Mouse (Mus musculus): ENCODE results near the gene Rnf135. TPM values are rescaled to one million over a fixed set of nuclear protein-coding genes. Genes with fewer than 3 reads are reported as not detected.

Gene Rnf135
- polyA plus RNA-seq, 1 experiment = 2.1 TPM

DNA sequence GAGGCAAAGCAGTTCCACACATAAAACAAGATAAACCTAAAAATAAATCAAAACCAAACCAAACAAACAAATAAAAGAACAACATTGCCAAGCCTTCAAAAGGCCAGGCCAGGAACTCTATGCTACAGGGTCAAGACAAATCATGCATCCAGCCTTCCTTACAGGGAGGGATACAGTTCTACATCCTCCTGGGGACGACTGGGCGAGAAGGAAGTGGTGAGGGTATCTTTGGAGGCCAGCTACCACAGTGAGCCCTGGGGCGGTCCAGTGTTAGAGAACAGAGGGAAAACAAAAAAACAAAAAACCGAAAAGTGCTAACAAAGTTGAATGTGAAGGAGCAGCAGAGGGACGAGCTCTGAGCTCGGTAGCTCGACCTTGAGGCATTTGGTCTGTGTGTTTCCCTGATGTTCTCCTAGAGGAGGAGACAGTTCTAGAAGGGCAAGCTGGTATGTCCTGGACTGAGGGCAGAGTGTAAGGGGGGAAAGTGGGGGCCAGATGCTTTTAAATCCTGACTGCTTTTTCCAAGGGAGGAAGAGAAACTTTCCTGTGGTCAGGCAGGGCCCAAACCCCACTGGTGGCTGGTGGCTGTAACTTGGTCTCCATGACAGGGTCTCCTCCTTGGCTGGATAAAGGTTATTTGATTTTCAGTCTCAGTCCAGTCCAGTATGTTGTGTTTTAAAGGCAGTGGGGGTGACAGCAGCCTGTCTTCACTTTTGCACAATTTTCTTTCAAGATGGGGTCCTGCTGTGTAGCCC, 20.1 kb upstream of the Rnf135 start:
- TF ChIP-seq CTCF (IDR thresholded peaks at IDR 0.05; ENCODE audit: borderline replicate concordance, extremely low read depth, insufficient read depth, insufficient read length) = no peak
- TF ChIP-seq POLR2A (IDR thresholded peaks at IDR 0.05; ENCODE audit: borderline replicate concordance, extremely low read depth, insufficient read depth, insufficient read length, poor library complexity, severe bottlenecking) = no peak
- no peak for DNase-seq (ENCODE audit: low read depth)

DNA sequence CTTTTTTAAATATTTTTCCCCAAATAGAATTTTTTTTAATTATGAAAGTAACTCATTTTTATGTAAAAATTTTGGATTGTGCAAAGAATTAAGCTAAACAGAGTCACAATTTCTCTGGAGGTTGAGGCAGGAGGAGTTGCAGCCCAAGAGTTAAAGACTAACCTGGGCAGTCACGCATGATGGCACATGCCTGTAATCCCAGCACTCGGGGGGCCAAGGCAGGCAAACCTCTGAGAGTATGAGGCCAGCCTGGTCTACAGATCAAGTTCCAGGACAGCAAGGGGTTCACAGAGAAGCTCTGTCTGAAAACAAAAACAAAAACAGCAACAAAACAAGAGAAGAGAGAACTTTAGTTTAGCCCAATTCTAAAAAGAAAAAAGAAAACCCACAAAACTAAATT, 19.4 kb upstream of the Rnf135 start:
- TF ChIP-seq POLR2A (IDR thresholded peaks at IDR 0.05; ENCODE audit: borderline replicate concordance, extremely low read depth, insufficient read depth, insufficient read length, poor library complexity, severe bottlenecking) (no peak), CTCF (IDR thresholded peaks at IDR 0.05; ENCODE audit: borderline replicate concordance, extremely low read depth, insufficient read depth, insufficient read length) (no peak)
- no peak for DNase-seq (ENCODE audit: low read depth)

DNA sequence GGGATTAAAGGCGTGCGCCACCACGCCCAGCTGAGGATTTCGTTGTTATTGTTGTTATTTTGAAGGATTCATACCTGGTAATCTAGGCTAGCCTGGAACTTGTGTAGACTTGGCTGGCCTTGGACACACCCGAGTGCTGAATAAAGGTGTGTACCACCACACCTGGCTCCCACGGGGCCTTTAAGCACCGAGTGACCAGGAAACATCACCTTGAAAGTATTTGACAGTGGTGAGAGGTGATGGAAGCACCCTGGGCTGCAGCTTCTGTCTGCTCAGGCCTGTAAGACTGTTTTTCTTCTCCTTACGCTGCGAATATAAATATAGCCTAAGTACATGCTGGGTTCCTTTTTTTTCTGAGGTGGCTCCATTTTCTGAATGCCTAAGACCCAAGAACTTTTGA, 15.5 kb upstream of the Rnf135 start:
- no peak for DNase-seq (ENCODE audit: low read depth)
- no peak for TF ChIP-seq POLR2A (IDR thresholded peaks at IDR 0.05; ENCODE audit: borderline replicate concordance, extremely low read depth, insufficient read depth, insufficient read length, poor library complexity, severe bottlenecking)
- no peak for TF ChIP-seq CTCF (IDR thresholded peaks at IDR 0.05; ENCODE audit: borderline replicate concordance, extremely low read depth, insufficient read depth, insufficient read length)

DNA sequence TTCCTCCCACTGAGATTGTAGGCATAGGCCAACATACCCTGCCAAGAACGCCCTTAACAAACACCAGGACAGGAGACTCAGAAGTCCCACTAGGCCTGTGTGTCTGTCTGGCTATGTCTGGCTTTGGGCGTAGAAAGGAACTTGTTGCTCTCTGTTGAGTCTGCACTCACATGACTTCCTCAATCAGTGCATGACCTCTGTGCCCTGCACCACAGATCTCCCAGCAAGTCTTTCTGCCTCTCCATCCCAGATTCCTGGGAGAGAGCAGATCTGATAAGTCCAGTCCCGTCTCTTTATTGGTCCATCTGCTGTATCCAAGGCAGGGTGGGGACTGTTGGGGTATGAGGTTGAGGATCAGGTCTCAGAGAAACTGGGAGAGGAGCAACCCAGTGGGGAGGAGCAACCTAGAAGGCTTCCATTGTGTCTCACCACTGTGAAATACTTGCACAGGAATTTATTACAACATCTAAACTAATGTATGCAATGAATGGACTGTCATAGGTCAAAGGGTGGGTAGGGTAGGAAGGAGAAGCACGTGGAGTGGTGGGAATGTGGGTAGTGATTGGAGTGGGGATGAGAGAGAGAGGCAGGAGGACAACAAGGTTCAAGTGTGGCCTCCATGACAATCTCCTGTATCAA, 14.9 kb upstream of the Rnf135 start:
- no peak for DNase-seq (ENCODE audit: low read depth)
- TF ChIP-seq CTCF (IDR thresholded peaks at IDR 0.05; ENCODE audit: borderline replicate concordance, extremely low read depth, insufficient read depth, insufficient read length) (no peak), POLR2A (IDR thresholded peaks at IDR 0.05; ENCODE audit: borderline replicate concordance, extremely low read depth, insufficient read depth, insufficient read length, poor library complexity, severe bottlenecking) (no peak)

DNA sequence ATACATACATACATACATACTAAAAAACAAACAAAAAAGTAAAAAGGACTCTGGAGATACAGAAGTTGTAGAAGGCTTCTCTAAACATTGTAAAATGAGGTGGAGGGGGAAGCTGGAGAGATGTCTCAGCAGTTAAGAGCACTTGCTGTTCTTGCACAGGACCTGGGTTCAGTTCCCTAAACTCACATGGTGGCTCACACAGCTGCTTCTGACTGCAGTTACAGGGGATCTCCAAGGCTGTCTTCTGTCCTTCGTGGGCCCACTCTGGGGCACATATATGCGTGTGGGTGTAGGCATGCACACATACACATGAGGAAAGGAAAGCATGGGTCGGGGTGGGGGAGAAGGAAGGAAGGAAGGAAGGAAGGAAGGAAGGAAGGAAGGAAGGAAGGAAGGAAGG, 14.0 kb upstream of the Rnf135 start:
- no peak for TF ChIP-seq CTCF (IDR thresholded peaks at IDR 0.05; ENCODE audit: borderline replicate concordance, extremely low read depth, insufficient read depth, insufficient read length)
- no peak for TF ChIP-seq POLR2A (IDR thresholded peaks at IDR 0.05; ENCODE audit: borderline replicate concordance, extremely low read depth, insufficient read depth, insufficient read length, poor library complexity, severe bottlenecking)
- no peak for DNase-seq (ENCODE audit: low read depth)

DNA sequence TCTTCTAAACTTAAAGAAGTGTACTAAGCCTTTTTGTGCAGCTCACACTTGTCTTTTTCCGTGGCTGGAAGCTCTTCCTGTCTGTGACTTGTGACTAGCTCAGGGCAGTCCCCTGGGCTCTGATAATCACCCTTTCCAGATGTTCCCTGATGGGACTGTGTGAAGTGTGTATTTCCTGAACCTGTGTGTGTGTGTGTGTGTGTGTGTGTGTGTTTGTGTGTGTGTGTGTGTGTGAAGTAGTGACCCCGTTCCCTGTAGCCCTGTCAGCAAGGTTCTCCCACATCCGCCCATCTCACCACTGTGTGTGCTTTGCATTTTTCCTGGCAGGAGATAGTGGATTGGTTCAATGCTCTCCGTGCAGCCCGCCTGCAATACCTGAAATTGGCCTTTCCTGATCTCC, 13.3 kb upstream of the Rnf135 start:
- TF ChIP-seq POLR2A (IDR thresholded peaks at IDR 0.05; ENCODE audit: borderline replicate concordance, extremely low read depth, insufficient read depth, insufficient read length, poor library complexity, severe bottlenecking) (no peak), CTCF (IDR thresholded peaks at IDR 0.05; ENCODE audit: borderline replicate concordance, extremely low read depth, insufficient read depth, insufficient read length) (no peak)
- no peak for DNase-seq (ENCODE audit: low read depth)

DNA sequence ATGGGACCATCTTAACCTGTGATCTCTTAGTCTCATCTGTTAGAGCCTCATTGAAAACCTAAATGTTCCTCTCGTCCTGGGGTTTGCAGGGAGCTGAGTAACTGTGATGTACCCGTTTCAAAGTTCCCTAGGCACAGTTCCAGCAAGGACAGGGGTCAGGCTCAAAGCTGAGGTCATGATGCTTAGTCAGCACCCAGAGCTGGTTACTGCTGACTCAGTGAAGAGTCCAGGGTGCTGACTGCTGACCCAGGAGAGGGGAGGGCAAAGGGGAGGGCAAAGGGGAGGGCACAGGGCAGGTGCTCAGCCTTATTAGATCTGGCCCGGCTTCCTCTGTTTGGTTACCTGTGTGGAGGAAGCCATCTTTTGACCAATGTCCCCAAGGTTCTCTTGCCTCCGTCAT, 11.8 kb upstream of the Rnf135 start:
- TF ChIP-seq CTCF (IDR thresholded peaks at IDR 0.05; ENCODE audit: borderline replicate concordance, extremely low read depth, insufficient read depth, insufficient read length) = no peak
- TF ChIP-seq POLR2A (IDR thresholded peaks at IDR 0.05; ENCODE audit: borderline replicate concordance, extremely low read depth, insufficient read depth, insufficient read length, poor library complexity, severe bottlenecking) = no peak
- DNase-seq (ENCODE audit: low read depth) = no peak

DNA sequence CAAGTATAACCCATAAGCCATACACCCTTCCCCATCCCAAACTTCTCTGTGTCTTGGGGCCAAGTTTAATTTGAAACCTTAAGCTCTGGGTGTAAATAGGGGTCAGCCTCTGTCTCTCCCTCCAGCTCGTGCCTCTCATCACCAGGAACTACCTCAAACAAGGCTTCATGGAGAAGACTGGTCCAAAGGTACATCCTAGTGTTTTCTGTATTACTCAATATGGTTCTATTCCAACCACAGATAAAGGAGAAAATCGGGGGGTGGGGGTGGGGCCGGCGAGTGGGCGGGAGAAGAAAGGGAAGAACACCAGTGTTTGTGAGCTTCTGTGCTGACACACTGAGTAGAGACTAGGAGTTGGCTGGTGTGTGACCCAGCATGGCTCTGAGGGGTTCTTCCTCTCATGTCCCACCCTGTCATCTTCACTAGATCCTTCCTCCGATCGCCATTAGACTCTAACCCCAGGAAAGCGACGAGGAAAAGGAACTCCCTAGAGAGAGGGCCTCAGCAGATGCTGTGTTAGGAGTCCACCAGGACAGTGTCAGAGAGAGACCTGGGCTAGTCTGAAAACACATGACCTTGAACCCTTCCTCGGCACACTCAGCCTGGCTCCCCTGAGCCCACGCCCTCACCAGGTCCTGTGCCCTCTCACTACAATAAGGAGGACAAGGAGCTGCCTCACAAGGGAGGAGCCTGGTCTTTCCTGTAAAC, 9.5 kb upstream of the Rnf135 start:
- TF ChIP-seq CTCF (IDR thresholded peaks at IDR 0.05; ENCODE audit: borderline replicate concordance, extremely low read depth, insufficient read depth, insufficient read length) = no peak
- no peak for TF ChIP-seq POLR2A (IDR thresholded peaks at IDR 0.05; ENCODE audit: borderline replicate concordance, extremely low read depth, insufficient read depth, insufficient read length, poor library complexity, severe bottlenecking)
- DNase-seq (ENCODE audit: low read depth) = no peak

DNA sequence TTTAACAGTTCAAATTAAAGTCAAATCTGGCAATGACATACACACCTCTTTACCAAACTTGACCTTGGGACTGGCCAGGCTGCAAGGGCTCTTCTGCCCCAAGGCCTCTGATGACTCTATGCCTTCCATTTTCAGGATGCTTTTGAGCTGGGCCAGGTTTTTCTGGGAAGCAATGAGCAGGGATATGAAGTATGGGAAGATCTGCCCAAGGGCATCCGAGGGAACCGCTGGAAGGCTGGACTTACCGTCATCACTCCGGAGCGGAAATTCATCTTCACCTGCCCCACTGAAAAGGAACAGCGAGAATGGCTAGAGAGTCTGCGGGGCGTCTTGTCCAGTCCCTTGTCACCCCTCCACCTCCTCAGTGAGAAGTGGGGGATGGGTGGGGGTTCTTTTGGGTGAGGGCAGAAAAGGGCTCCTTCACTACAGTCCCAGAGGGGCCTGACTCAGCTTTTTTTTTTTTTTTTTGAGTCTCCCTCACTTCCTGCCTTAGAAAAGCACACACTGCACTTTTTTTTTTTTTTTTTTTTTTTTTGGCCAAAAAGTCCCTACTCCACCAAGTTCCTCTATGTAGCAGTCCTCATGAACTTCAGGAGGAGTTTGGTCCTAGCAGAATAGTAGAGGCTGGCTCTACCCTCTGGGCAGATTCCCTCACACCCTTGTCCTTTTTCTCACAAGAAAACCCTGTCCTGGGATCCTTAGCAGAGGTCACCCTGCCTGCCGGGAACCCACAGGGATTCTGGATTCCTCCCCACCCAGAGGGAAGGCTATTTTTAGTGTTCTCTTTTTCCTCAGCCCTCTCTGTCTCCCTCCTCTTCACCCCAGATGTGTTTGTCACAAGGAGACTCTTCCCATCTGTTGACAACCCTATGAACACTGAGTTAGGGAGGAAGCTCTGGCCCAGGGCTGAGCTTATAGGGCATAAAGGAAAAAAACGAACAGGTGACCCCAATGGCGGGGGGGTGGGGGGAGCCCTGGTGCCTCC, 6.4 kb upstream of the Rnf135 start:
- no peak for DNase-seq (ENCODE audit: low read depth)
- TF ChIP-seq CTCF (IDR thresholded peaks at IDR 0.05; ENCODE audit: borderline replicate concordance, extremely low read depth, insufficient read depth, insufficient read length) = no peak
- no peak for TF ChIP-seq POLR2A (IDR thresholded peaks at IDR 0.05; ENCODE audit: borderline replicate concordance, extremely low read depth, insufficient read depth, insufficient read length, poor library complexity, severe bottlenecking)

DNA sequence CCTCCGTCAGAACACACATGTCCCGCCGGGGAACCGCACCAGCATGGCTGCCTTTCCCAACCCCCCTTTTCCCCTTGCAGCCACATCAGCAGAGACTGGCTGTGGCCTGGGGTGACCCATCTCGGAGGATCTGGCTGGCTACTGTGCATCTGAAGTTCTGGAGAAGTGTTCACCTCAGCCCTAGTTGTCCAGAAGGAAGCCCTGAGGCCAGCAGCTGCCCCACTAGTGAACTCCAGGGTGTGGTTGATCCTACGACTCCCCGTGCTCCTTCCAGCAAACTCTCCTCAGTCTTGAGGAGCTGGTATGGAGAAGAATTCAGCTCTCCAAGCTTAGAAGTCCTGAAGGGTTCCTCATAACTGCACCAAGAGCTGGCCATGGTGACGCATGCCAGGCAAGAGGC, 5.3 kb upstream of the Rnf135 start:
- TF ChIP-seq CTCF (IDR thresholded peaks at IDR 0.05; ENCODE audit: borderline replicate concordance, extremely low read depth, insufficient read depth, insufficient read length) (no peak), POLR2A (IDR thresholded peaks at IDR 0.05; ENCODE audit: borderline replicate concordance, extremely low read depth, insufficient read depth, insufficient read length, poor library complexity, severe bottlenecking) (no peak)
- DNase-seq (ENCODE audit: low read depth) = no peak

Data from brain, embryonic 14.5 days (tissue).